Mouse (Mus musculus) hindbrain, embryonic 13.5 days (tissue): Measurements from ENCODE around the gene Fgd2. TPM values are rescaled to one million over a fixed set of nuclear protein-coding genes. Genes with fewer than 3 reads are reported as not detected.
A peak's percentile ranks its signal among the peaks of the same experiment; 100 is the strongest.

ENCODE experiments used
- ATAC-seq: fragments of 200-750 bp; cut with Nextera tagmentation; 2 replicates; pipeline ENCODE4 v1.8.0; 2017; ENCODE audit warnings: moderate TSS enrichment; ENCODE audit not compliant: low FRiP score
- H3K27ac ChIP-seq: fragments of 300-500 bp; sonication (generic); 2 replicates; pipeline ENCODE4 v1.5.1; 2015; ENCODE audit warnings: inconsistent platforms, mild to moderate bottlenecking, moderate library complexity
- H3K27me3 ChIP-seq: fragments of 300-500 bp; sonication (generic); 2 replicates; pipeline ENCODE4 v1.6.1; 2015; ENCODE audit warnings: mild to moderate bottlenecking, inconsistent platforms
- H3K36me3 ChIP-seq: fragments of 300-500 bp; sonication (generic); 2 replicates; pipeline ENCODE4 v1.6.1; 2015; ENCODE audit warnings: mild to moderate bottlenecking, inconsistent platforms
- H3K4me1 ChIP-seq: fragments of 300-500 bp; sonication (generic); replicated peaks from 2 replicates; pipeline ENCODE4 v1.6.1; 2015; ENCODE audit warnings: inconsistent platforms
- H3K4me2 ChIP-seq: fragments of 300-500 bp; sonication (generic); 2 replicates; pipeline ENCODE4 v1.6.1; 2015; ENCODE audit warnings: inconsistent platforms, mild to moderate bottlenecking, moderate library complexity
- H3K4me3 ChIP-seq: fragments of 300-500 bp; sonication (generic); 2 replicates; pipeline ENCODE4 v1.5.1; 2015; ENCODE audit warnings: mild to moderate bottlenecking, inconsistent platforms
- H3K9ac ChIP-seq: fragments of 300-500 bp; sonication (generic); 2 replicates; pipeline ENCODE4 v1.6.1; 2015; ENCODE audit warnings: mild to moderate bottlenecking, inconsistent platforms
- H3K9me3 ChIP-seq: fragments of 300-500 bp; sonication (generic); 2 replicates; pipeline ENCODE4 v1.6.1; 2016; ENCODE audit warnings: inconsistent platforms
- WGBS: fragments of 180-500 bp; shearing (Covaris S2); methylation state at CpG from one replicate; pipeline ENCODE4 v1.1.7; 2015; 5-methylcytosine and 5-hydroxymethylcytosine counted together
- polyA plus RNA-seq: library from polyadenylated mRNA; unstranded; fragments of >200 nt; fragmentation: Nextera tagmentation; extraction: Ambion mirVana; gene quantifications from 2 replicates; pipeline ENCODE4 v1.2.1, GENCODE M21; 2015

Gene Fgd2
- polyA plus RNA-seq, 1 experiment from 2014 or later: 3.8 TPM

DNA sequence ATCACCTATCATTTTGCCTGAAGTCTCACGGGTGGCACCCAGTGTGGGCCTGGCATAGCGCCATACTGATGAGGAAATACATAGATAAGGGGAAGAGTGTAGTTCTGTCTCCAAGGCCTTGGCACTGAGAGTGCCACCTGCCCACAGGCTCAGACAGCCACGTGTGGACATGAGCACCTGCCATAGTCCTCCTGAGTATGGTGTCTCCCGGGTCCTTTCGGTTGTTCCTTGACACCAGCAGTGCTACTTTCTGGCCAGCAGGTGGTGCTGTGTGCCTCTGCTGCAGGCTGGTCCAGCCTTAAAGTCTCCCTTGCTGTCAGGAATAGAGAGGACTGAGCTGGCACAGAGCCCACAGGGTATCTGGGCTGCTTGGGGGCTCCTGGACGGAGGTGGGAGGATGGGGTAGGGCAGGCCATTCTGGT is 36.1 kb downstream of the Fgd2 start:
- no peak overlapping the region for H3K4me2 ChIP-seq

DNA sequence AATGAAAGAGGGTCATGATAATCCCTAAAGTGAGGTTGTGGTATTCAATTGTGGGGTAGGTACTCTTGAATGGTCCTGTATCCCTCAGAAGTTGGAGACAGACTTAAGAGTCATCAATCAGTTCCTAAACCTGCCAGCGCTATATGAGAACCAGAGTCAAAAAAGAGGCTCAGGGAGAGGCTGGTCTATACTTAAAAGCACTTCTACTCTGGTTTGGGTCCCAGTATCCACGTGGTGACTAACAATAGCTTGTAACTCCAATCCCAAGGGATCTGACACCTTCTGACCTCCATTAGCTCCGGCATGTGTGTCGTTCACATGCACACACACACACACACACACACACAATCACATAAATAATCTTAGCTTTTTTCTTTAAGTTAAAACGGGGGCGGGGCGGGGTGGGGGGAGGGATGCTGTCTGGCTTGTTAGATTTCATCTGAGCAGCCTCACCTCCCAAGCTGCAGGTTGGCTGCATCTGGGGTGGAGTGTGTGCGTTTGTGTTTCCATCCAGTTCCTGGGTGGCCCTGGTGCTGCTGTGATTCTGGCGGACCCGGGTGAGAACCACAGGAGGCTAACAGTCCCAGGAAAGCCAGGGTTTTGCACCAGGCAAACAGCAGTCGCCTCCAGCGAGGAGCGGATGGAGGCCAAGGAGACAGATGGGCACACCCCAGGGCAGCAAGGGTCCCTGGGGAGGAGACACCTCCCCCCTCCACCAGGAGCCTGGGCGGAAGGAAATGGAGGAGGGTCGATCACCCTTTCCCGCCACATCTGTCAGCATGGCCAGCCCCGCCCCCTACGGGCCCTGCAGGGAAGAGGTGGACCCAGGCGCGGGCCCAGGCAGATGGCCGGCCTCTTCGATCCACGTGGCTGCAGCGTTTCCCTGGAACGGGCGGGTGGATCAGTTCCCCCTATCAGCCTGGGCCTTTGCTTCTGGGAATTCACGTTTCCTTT is 37.0 kb downstream of the Fgd2 start:
- peaks cover 17% of the 10 kb centered on the region; the same call in 1 of the 2 replicates for H3K27me3 ChIP-seq
- peak overlapping the region; percentile 29 for H3K4me3 ChIP-seq
- H3K9ac ChIP-seq: peak overlapping the region; percentile 63
- no peaks in the 10 kb centered on the region for H3K9me3 ChIP-seq
- H3K4me2 ChIP-seq: peak overlapping the region; percentile 62
- peak; percentile 57 for ATAC-seq
- no peaks in the 10 kb centered on the region for H3K36me3 ChIP-seq
- WGBS: 2% methylated on average over 21 of the region's 27 CpGs
- peak overlapping the region; percentile 23; the same call in 1 of the 2 replicates for H3K27ac ChIP-seq
- H3K4me1 ChIP-seq: peaks cover 28% of the 10 kb centered on the region

More for the DNA sequence above, 36.1 kb downstream of the Fgd2 start:
- Histone ChIP-seq H3K9ac (no peak overlapping the region), H3K9me3 (no peaks in the 10 kb centered on the region), H3K27me3 (peaks cover 13% of the 10 kb centered on the region; the same call in 1 of the 2 replicates), H3K36me3 (no peaks in the 10 kb centered on the region), H3K4me3 (no peak overlapping the region), H3K4me1 (peaks cover 28% of the 10 kb centered on the region), H3K27ac (no peak overlapping the region)
- 18% methylated on average over 6 of the region's 6 CpGs for WGBS
- ATAC-seq: peak; percentile 73

DNA sequence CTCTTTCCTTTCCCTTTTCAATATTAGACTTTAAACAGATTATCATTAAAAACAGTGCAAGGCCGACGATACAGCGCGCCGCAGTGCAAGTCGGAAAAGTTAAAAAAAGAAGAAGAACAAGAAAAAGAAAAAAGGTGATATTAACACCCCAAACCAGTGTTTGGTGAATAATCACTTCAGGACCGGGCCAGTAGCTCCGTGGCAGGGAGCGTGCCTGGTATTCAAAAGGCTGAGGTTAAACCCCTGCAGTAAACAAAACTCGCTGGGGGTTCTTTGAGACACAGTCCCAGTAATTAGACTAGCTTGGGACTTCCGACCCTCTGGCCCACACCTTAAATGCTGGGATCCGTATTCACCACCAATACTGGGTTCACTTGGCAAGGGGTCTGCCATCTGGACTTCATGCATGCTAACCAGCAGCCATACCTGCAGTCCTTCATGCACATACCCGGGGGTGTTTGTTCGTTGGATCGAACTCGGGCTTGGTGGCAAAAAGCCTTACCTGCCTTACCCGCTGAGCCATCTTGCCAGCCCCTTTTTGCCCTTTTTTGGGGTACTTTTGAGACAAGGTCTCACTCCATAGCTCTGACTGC is 37.8 kb downstream of the Fgd2 start:
- H3K9me3 ChIP-seq: no peaks in the 10 kb centered on the region
- no peaks in the 10 kb centered on the region for H3K36me3 ChIP-seq
- 12% methylated on average over 17 of the region's 17 CpGs for WGBS
- peak overlapping the region; percentile 63; the same call in 1 of the 2 replicates for H3K9ac ChIP-seq
- peaks cover 28% of the 10 kb centered on the region for H3K4me1 ChIP-seq
- 0 out of 2 replicates have a peak overlapping the region, but pooled peaks have one; percentile 18 for H3K27ac ChIP-seq
- peak overlapping the region; percentile 29; the same call in 1 of the 2 replicates for H3K4me3 ChIP-seq
- H3K4me2 ChIP-seq: peak overlapping the region; percentile 62
- no peak for ATAC-seq
- H3K27me3 ChIP-seq: peaks cover 17% of the 10 kb centered on the region; the same call in 1 of the 2 replicates

DNA sequence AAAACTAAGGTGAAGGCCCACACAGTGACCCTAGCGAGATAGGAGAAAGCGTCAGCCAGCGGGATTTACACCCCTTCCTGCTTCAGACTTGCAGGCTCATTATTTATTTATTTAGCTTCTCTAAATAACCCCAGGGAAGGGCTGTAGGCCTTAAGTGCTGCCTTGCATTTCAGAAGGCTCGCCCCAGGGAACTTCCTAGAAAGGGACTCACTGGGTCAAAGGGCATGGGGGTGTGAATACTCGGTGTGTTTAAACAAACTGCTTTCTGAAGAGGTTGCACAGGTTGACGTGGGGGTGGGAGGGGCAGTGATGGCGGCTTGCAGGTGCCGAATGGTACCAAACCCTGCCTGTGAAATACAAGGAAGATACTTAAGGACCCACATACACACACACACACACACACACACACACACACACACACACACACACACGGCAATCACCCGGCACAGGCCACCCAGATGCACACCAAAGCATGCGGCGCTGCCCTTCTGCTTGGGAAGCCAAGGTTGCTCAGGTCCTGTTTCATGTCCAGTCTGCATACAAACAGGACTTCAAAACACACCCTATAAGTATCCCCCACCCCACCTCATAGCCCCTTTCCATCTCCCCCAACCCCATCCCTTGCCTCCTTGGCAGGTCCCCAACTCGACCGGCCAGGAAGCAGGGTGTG is 38.7 kb downstream of the Fgd2 start:
- 43% methylated on average over 14 of the region's 14 CpGs for WGBS
- no peaks in the 10 kb centered on the region for H3K9me3 ChIP-seq
- no peak for ATAC-seq
- H3K4me3 ChIP-seq: no peak overlapping the region
- peaks cover 20% of the 10 kb centered on the region; the same call in 1 of the 2 replicates for H3K27me3 ChIP-seq
- H3K4me2 ChIP-seq: no peak overlapping the region
- H3K4me1 ChIP-seq: peaks cover 28% of the 10 kb centered on the region
- no peak overlapping the region for H3K27ac ChIP-seq
- H3K36me3 ChIP-seq: no peaks in the 10 kb centered on the region
- H3K9ac ChIP-seq: no peak overlapping the region

DNA sequence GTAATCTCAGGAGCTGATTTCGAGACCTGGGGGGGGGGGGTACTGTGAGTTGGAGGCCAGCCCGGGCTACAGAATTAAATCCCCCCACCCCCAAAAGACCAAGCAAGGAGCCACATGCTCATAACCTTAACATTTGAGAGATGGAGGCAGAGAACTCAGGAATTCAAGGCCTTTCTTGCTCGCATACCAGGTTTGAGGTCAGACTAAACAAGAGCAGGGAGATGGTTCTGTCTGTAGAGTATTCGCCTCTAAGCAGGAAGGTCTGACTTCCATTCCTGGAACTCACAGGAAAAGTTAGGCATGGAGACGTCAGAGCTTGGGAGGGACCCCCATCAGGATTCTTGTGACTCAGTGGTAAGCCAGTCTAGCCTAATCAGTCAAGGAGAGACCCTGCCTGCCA is 39.3 kb downstream of the Fgd2 start:
- H3K27ac ChIP-seq: no peak overlapping the region
- H3K4me3 ChIP-seq: no peak overlapping the region
- no peaks in the 10 kb centered on the region for H3K36me3 ChIP-seq
- H3K4me1 ChIP-seq: peaks cover 28% of the 10 kb centered on the region
- no peaks in the 10 kb centered on the region for H3K9me3 ChIP-seq
- no peak overlapping the region for H3K4me2 ChIP-seq
- 0 out of 2 replicates have a peak overlapping the region, but pooled peaks have one; percentile 29 for H3K9ac ChIP-seq
- no peak for ATAC-seq
- 64% methylated on average over 5 of the region's 5 CpGs for WGBS
- H3K27me3 ChIP-seq: peaks cover 21% of the 10 kb centered on the region; the same call in 1 of the 2 replicates

DNA sequence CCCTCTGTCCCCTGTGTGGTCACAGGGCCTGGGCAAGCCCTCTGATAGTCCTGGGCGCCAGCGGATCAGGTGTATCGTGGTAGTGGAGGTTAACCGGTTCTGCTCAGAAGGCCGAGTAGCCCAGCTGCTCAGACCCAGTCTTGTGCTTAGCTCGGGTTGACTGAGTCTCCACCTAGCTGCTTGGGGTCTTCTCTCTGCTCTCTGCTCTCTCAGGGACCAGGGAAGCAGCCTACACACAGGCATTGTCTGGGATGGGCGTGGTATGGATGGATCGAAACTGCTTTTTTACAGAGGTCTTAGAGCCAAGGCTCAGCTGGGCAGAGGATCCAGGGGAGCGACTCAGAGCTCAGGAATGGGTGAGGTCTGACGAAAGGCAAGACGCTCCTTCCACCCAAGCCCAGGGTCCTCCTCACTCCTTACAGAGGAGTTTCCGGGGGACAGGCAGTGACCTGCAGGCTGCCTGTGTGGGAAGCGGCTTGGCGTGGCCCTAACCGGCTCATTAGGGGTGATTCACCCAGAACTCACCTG is 41.1 kb downstream of the Fgd2 start:
- Histone ChIP-seq H3K9ac (no peak overlapping the region), H3K4me1 (peaks cover 26% of the 10 kb centered on the region), H3K4me3 (no peak overlapping the region), H3K27me3 (peaks cover 21% of the 10 kb centered on the region; the same call in 1 of the 2 replicates), H3K4me2 (no peak overlapping the region), H3K9me3 (no peaks in the 10 kb centered on the region), H3K36me3 (no peaks in the 10 kb centered on the region), H3K27ac (no peak overlapping the region)
- no peak for ATAC-seq
- WGBS: 61% methylated on average over 15 of the region's 15 CpGs

DNA sequence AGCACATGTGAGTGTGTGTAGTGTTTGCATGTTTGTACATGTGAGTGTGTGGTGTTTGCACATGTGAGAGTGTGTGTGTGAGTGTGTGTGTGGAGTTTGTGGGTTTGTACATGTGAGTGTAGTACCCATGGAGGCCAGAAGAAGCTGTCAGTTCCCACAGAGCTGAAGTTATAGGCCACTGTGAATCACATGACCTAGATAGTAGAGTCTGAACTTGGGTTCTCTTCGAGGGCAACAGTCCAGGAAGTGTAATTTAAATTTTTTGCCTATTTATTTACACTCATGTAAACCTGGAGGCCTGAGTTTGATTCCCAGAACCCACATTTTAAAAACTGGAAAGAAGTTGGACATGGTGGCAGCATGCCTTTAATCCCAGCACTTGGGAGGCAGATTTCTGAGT is 42.5 kb downstream of the Fgd2 start:
- H3K27ac ChIP-seq: no peak overlapping the region
- no peak overlapping the region for H3K4me3 ChIP-seq
- H3K36me3 ChIP-seq: no peaks in the 10 kb centered on the region
- H3K9ac ChIP-seq: no peak overlapping the region
- no peaks in the 10 kb centered on the region for H3K9me3 ChIP-seq
- peaks cover 14% of the 10 kb centered on the region for H3K4me1 ChIP-seq
- peaks cover 21% of the 10 kb centered on the region; the same call in 1 of the 2 replicates for H3K27me3 ChIP-seq
- no peak overlapping the region for H3K4me2 ChIP-seq
- 93% methylated on average over 1 of the region's 1 CpGs for WGBS
- ATAC-seq: no peak

DNA sequence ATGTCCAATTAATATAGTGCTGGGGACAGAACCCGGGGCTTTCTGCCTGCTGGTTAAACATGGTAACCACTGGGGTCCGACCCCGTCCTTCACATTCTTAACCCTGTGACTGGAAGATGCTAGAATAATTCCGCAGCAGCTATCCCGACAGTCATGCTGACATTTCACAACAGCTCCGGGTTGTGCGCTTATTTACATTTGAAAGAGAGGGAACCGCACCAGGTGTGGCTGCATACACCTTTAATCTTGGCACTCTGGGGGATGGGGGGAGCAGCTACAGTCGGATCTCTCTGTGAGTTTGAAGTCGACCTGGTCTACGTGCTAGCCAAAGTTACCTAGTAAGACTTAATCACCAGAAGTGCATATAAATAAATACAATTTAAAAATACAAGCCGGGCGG is 44.8 kb downstream of the Fgd2 start:
- H3K27me3 ChIP-seq: peaks cover 14% of the 10 kb centered on the region; the same call in 1 of the 2 replicates
- no peak overlapping the region for H3K27ac ChIP-seq
- H3K9ac ChIP-seq: no peak overlapping the region
- WGBS: 39% methylated on average over 13 of the region's 13 CpGs
- H3K36me3 ChIP-seq: no peaks in the 10 kb centered on the region
- H3K9me3 ChIP-seq: no peaks in the 10 kb centered on the region
- H3K4me3 ChIP-seq: no peak overlapping the region
- no peak overlapping the region for H3K4me2 ChIP-seq
- no peaks in the 10 kb centered on the region for H3K4me1 ChIP-seq
- ATAC-seq: no peak

DNA sequence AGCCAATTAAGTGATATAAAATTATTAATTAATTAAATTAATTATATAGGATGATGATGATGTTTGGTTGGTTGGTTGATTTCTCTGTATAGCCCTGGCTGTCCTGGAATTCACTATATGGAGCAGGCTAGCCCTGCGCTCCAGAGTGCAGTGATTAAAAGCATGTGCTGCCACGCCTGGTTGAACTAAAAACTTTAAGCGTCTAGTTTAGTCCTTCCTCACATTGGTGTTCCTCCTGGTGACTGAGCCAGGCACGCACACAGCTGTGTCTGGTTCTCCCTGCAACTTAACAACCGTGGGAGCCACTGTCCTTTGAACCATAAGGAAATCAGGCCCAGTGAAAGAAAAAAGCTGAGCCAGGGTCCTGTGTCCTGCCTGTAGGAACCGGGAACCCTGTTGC is 45.4 kb downstream of the Fgd2 start:
- WGBS: 38% methylated on average over 6 of the region's 6 CpGs
- Histone ChIP-seq H3K4me2 (no peak overlapping the region), H3K4me1 (no peaks in the 10 kb centered on the region), H3K4me3 (no peak overlapping the region), H3K9ac (no peak overlapping the region), H3K27me3 (peaks cover 13% of the 10 kb centered on the region; the same call in 1 of the 2 replicates), H3K36me3 (no peaks in the 10 kb centered on the region), H3K27ac (no peak overlapping the region), H3K9me3 (no peaks in the 10 kb centered on the region)
- no peak for ATAC-seq

DNA sequence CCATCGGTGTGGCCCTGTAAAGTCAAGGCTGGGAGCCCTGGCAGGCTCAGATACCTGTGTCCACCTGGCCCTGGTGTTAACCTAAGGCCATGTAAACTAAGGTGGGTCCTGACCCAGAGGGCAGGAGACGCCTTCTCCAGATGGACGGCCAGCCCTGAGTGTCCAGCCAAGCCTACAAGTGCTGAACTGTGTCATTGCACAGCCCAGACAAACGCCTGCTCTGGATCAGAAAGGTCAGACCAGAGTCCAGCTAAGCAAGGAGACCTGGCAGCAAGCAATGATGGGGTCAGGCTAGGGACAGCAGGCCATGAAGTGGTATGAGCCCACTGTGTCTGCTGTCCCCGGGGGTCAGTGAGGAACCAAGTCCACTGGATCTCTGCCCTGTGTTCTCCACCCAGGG is 46.7 kb downstream of the Fgd2 start:
- Histone ChIP-seq H3K9ac (no peak overlapping the region), H3K27me3 (0 out of 2 replicates have a peak, but pooled peaks cover 4% of the 10 kb centered on the region), H3K27ac (no peak overlapping the region), H3K4me3 (no peak overlapping the region), H3K4me2 (no peak overlapping the region), H3K4me1 (no peaks in the 10 kb centered on the region), H3K9me3 (no peaks in the 10 kb centered on the region), H3K36me3 (no peaks in the 10 kb centered on the region)
- 89% methylated on average over 5 of the region's 5 CpGs for WGBS
- no peak for ATAC-seq

DNA sequence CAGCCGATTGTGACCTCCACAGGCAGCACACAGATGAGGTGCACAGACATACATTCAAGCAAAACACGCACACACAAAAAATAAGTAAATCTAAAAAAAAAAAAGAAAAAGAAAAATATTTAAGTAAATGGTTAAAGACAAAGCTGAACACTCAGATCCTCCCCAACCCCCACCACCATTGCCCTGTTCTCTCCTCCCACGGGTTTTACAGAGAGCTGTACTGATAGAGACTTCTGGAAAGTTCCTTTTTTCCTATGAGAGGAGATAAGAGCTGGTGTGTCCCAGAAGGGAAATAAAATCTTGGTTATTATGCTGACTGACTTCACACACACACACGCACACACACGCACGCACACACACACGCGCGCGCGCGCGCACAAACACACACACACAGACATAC is 47.6 kb downstream of the Fgd2 start:
- no peak overlapping the region for H3K9ac ChIP-seq
- no peak overlapping the region for H3K4me2 ChIP-seq
- no peak overlapping the region for H3K4me3 ChIP-seq
- ATAC-seq: no peak
- no peaks in the 10 kb centered on the region for H3K36me3 ChIP-seq
- WGBS: 96% methylated on average over 13 of the region's 13 CpGs
- H3K4me1 ChIP-seq: no peaks in the 10 kb centered on the region
- no peak overlapping the region for H3K27ac ChIP-seq
- no peaks in the 10 kb centered on the region for H3K9me3 ChIP-seq
- H3K27me3 ChIP-seq: 0 out of 2 replicates have a peak, but pooled peaks cover 4% of the 10 kb centered on the region
